Mouse (Mus musculus) left cerebral cortex, adult 11 months (tissue): ENCODE data around the gene Ppp2r1b.
"Not testable (repeated sequence)": the region's sequence is repeated elsewhere in the genome, so short reads cannot be mapped to it uniquely, and the experiment has no call there.

ENCODE experiments used
- DNase-seq: peaks from one replicate; pipeline ENCODE4 v3.0.0; 2022; ENCODE audit warnings: low spot score

The Ppp2r1b gene

GRCm38 (mm10) chr9:50845081-50845480 is at the start of gene Ppp2r1b:
Ppp2r1b (plus strand) TSS chr9:50845301.
- DNase-seq = no peak

- no peak for DNase-seq
Observed at GRCm38 (mm10) chr9:50796776-50797175, 48.3 kb upstream of the Ppp2r1b start.

GRCm38 (mm10) chr9:50797641-50798040 is 47.5 kb upstream of the Ppp2r1b start:
- no peak for DNase-seq

GRCm38 (mm10) chr9:50798368-50798767 is 46.7 kb upstream of the Ppp2r1b start:
- DNase-seq = no peak

GRCm38 (mm10) chr9:50800985-50801384 is 44.1 kb upstream of the Ppp2r1b start:
- no peak for DNase-seq

- DNase-seq = no peak
Observed at GRCm38 (mm10) chr9:50803055-50803671, 41.9 kb upstream of the Ppp2r1b start.

- DNase-seq = no peak
Observed at GRCm38 (mm10) chr9:50808471-50808870, 36.6 kb upstream of the Ppp2r1b start.

GRCm38 (mm10) chr9:50809146-50809545 is 36.0 kb upstream of the Ppp2r1b start:
- no peak for DNase-seq

- no peak for DNase-seq
Observed at GRCm38 (mm10) chr9:50811187-50811586, 33.9 kb upstream of the Ppp2r1b start.

GRCm38 (mm10) chr9:50811746-50812145 is 33.4 kb upstream of the Ppp2r1b start:
- DNase-seq = no peak

GRCm38 (mm10) chr9:50813796-50814195 is 31.3 kb upstream of the Ppp2r1b start:
- no peak for DNase-seq

- no peak for DNase-seq
Observed at GRCm38 (mm10) chr9:50815666-50816065, 29.4 kb upstream of the Ppp2r1b start.

GRCm38 (mm10) chr9:50816512-50816911 is 28.6 kb upstream of the Ppp2r1b start:
- no peak for DNase-seq

GRCm38 (mm10) chr9:50818050-50818449 is 27.1 kb upstream of the Ppp2r1b start:
- no peak for DNase-seq

GRCm38 (mm10) chr9:50819716-50820115 is 25.4 kb upstream of the Ppp2r1b start:
- no peak for DNase-seq

- DNase-seq = no peak
Observed at GRCm38 (mm10) chr9:50821651-50822050, 23.4 kb upstream of the Ppp2r1b start.

- DNase-seq = no peak
Observed at GRCm38 (mm10) chr9:50822216-50822615, 22.9 kb upstream of the Ppp2r1b start.

- no peak for DNase-seq
Observed at GRCm38 (mm10) chr9:50823779-50824453, 21.2 kb upstream of the Ppp2r1b start.

GRCm38 (mm10) chr9:50831514-50831913 is 13.6 kb upstream of the Ppp2r1b start:
- no peak for DNase-seq

GRCm38 (mm10) chr9:50832162-50832561 is 12.9 kb upstream of the Ppp2r1b start:
- no peak for DNase-seq

- not testable (repeated sequence) for DNase-seq
Observed at GRCm38 (mm10) chr9:50832582-50832981, 12.5 kb upstream of the Ppp2r1b start.

GRCm38 (mm10) chr9:50833786-50834185 is 11.3 kb upstream of the Ppp2r1b start:
- DNase-seq = no peak

GRCm38 (mm10) chr9:50835068-50835705 is 9.9 kb upstream of the Ppp2r1b start:
- DNase-seq = no peak
